Mouse (Mus musculus): ENCODE data around the gene Cic.

Gene Cic

GRCm38 (mm10) chr7:25282731-25283211 lies 15.3 kb downstream of the Cic start:
- DNase-seq (ENCODE audit: low spot score): no peak

GRCm38 (mm10) chr7:25283637-25284036 lies 16.1 kb downstream of the Cic start:
- DNase-seq (ENCODE audit: low spot score): no peak

GRCm38 (mm10) chr7:25284171-25284570 lies 16.7 kb downstream of the Cic start:
- DNase-seq (ENCODE audit: low spot score): no peak

DNA sequence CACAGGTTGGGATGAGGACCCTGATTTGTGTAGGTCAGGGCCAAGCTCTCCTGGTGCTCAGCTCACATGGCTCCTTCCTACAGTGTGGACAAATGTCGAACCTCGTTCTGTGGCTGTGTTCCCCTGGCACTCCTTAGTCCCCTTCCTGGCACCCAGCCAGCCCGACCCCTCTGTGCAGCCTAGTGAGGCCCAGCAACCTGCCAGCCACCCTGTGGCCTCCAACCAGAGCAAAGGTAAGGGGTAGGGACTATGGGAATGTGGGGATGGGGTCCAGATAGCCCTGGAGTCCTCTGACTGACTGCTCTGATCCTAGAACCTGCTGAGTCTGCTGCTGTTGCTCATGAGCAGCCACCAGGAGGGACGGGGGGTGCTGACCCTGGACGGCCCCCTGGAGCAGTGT lies 17.3 kb downstream of the Cic start:
- no peak for DNase-seq (ENCODE audit: low spot score)

DNA sequence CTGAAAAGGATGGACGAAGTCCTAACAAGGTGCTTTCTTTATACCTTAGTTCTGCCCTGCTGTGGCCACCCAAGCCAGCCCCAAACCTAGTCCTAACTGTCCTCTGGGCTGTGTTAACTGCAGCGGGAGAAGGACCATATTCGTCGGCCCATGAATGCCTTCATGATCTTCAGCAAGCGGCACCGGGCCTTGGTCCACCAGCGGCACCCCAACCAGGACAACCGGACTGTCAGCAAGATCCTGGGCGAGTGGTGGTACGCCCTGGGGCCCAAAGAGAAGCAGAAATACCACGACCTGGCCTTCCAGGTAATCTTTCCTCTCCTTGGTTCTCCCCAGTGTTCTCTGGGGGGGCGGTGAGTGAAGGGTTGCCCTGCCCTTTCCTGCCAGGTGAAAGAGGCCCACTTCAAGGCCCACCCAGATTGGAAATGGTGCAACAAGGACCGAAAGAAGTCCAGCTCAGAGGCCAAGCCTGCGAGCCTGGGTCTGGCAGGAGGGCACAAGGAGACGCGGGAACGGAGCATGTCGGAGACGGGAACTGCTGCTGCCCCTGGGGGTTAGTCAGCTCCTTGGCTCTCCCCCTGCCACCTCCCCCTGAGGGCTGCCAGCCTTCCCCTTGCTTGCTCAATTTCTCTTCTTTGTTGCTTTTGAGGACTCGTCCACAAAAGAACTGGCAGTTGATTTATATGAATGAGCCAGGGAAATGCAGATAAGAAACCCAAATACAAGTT lies 18.2 kb downstream of the Cic start:
- DNase-seq (ENCODE audit: low spot score): no peak

GRCm38 (mm10) chr7:25286989-25287388 lies 19.5 kb downstream of the Cic start:
- DNase-seq (ENCODE audit: low spot score): no peak

GRCm38 (mm10) chr7:25288011-25288410 lies 20.5 kb downstream of the Cic start:
- no peak for DNase-seq (ENCODE audit: low spot score)

- DNase-seq (ENCODE audit: low spot score): no peak
Observed at GRCm38 (mm10) chr7:25288721-25289120, 21.2 kb downstream of the Cic start.

DNA sequence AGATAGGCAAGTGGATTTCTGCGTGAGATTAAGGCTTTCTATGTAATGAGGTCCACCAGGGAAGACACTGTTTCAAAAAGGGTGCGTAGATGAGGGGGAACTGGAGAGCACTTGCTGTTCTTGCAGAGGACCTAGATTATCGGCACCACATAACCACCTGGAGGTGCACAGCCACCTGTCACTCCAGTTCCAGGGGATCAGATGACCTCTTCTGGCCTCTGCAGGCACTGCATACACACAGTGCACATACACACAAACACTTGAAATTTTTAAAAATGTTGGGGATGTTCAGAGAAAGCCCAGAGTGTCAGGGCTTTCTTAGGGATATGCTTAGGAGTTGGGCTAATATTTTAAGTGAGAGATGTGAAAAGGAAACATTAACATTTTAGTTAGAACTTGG lies 22.4 kb downstream of the Cic start:
- no peak for DNase-seq (ENCODE audit: low spot score)

GRCm38 (mm10) chr7:25290463-25290862 lies 23.0 kb downstream of the Cic start:
- DNase-seq (ENCODE audit: low spot score): no peak

- no peak for DNase-seq (ENCODE audit: low spot score)
Observed at GRCm38 (mm10) chr7:25290911-25291310, 23.4 kb downstream of the Cic start.

DNA sequence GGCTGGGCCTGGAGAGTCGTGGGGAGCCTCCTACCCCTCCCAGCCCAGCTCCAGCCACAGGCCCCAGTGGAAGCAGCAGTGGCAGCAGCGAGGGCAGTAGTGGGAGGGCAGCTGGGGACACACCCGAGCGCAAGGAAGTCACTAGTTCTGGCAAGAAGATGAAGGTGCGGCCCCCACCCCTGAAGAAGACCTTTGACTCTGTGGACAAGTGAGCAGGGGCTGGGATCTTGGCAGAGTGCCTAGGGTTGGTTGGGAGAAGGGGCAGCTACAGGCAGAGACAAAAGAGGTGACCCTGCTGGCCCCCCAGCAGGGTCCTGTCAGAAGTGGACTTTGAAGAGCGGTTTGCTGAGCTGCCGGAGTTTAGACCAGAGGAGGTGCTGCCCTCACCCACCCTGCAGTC lies 24.6 kb downstream of the Cic start:
- DNase-seq (ENCODE audit: low spot score): no peak

- no peak for DNase-seq (ENCODE audit: low spot score)
Observed at GRCm38 (mm10) chr7:25293191-25293739, 25.8 kb downstream of the Cic start.

DNA sequence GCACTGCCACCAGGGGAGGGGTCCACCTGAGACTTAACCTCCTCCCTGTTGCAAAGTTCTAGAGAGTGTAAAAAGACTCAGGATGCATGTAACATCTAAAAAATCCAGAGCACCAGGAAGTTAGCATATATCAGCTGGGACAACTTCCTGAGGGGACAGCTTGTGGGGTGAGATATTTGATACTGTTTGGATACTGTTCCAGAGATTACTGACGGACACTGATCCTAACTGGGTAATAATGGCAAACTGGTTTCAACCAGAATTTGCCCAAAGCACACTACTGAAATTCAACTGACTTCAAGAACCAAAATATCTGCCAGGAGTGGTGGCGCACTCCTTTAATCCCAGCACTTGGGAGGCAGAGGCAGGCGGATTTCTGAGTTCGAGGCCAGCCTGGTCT lies 27.0 kb downstream of the Cic start:
- DNase-seq (ENCODE audit: low spot score): no peak

DNA sequence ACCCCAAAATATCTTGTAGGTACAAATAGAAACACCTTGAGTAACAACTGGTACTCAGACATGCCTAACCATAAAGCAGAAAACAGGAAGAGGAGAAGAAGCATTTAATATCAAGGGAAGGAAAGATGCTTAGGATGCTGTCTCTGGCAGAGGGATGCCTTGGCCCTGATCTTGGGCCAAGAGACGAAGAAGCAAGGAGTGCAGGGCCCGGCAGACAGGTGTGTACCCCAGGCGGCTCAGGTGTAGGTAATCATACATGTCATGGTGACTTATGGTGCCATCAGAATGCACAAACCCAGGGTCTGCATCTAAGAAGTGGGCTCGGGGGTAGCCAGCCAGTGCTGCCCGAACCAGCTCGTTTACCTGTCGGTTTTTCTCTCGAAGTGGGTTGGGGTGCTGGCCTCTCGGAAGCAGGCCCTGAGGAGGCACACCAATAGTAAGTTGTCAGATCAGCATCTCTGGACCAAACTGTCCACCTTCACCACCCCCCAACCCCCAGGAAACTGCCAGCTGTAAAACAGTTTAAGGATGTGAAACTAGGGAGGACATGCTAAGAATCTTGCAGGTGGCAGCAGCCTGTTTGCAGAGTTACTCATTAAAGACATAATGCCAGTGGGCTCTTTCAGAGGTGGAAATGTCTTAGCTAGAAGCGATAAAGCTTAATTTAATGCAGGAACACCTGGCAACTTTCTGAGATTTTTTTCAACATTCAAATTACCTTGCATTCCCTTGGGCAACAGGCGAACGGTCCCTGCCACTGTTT lies 27.6 kb downstream of the Cic start:
- no peak for DNase-seq (ENCODE audit: low spot score)

DNA sequence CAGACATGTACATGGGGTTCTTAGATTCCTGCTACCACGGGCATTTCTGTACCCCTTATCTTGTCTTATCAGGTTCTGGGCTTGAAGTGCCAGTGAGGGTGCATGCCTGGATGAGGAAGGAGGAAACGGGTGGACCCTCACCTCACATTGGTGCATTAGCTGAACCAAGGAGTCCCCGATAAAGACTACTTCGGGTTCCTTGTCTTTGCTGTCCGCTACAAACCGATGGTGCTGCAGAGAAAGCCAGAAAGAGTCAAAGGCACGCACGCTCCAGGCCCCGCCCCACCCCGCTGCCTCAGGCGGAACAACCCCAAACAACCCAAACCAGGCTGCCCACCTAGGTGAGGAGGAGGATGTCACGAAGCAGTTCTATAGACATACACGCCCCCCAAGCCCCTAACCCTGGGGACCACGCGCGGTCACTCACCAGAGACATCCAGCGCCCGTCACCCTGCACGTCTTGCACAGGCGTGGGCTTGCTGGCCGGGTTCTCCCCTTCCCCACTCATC lies 29.5 kb downstream of the Cic start:
- DNase-seq (ENCODE audit: low spot score): no peak

- DNase-seq (ENCODE audit: low spot score): peak; percentile 72
Observed at GRCm38 (mm10) chr7:25297454-25298325, 30.2 kb downstream of the Cic start, which contains the start of gene Pafah1b3. TSS of gene Pafah1b3 (minus strand) at chr7:25297986.

DNA sequence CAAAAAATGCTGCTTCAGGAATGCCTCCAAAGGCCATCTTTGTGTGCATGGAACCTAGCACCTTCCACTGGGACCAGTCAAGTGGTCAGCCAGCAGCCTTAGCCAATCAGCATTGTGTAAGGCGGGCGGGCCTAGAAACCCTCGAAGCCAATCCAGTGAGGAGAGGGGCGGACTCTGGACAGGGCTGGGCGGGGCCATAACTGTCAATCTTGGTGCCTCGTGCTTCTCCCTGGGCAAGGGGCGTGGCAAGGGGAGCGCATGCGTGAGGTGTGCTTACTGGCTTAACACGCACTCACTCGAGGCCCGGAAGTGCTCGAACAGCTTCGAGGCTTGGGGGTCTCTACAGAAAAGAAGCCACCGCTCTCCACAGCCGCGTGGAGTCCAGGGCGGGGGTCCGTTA lies 33.6 kb downstream of the Cic start, which contains the start of gene Prr19:
Gene Prr19 (plus strand): TSS at position 349 of the 400 bp plus-strand sequence.
- DNase-seq (ENCODE audit: low spot score): no peak

GRCm38 (mm10) chr7:25303003-25303684 lies 35.6 kb downstream of the Cic start:
- no peak for DNase-seq (ENCODE audit: low spot score)

DNA sequence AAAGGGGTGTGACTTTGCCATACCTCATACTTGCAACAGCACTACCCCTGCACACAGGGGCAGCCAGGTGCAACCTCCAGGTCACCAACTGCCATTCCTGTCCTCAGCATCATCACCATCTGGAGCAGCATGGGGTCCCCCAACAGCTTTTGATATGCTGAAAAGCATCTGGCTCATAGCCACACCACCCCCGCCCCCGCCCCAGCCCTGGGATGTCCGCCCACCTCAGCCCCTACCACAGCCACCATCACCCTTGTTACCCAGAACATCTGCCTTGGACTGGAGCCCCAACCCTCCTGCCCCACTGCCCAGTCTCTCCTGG lies 36.1 kb downstream of the Cic start:
- no peak for DNase-seq (ENCODE audit: low spot score)

GRCm38 (mm10) chr7:25305481-25305880 lies 38.0 kb downstream of the Cic start:
- no peak for DNase-seq (ENCODE audit: low spot score)

Data from layer of hippocampus, adult 9-10 months (tissue).